Mouse (Mus musculus): ENCODE results near the gene Wfdc1. TPM values are rescaled to one million over a fixed set of nuclear protein-coding genes. Genes with fewer than 3 reads are reported as not detected.

The Wfdc1 gene
- total RNA-seq, 2 experiments from 2014 or later = 56.9 to 59.7 TPM

DNA sequence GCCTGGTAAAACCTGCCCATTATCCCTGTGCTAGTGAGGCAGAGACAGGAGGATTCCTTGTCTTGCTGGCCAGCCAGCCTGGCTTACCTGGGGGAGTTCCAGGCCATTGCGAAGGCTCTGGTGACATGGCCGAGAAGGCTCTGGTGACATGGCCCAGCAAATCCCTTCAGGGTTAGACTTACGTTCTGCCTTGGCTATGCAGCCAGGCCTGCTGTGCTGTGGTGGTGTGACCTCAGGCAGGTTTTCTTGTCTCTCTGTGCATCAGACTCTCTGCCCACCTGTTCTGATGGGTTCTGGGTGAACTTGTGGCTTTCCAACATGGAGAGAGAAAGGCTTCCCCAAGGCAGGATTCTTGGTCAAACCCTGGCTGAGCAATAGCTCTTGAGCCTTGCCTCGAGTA is 28.8 kb upstream of the Wfdc1 start:
- no peak for DNase-seq (ENCODE audit: low spot score in 2 of 2)

DNA sequence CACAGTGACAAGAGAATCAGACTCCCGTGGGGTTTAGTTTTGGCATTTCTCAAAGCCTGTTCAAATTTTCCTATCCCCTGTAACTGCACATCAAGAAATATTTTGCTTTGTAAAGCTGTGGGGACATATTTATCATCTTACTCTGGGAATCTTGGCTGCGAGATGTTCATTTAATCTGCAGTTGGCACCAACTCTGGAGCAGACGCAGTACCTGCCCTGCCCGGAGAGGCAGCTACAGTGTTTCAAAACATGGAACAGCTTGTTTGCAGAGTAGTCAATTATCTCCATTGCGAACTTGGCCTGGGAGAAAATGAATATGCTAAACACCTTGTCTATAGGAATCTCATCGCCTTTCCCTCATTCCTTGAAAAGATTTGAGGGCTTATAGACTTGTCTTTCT is 27.9 kb upstream of the Wfdc1 start:
- DNase-seq (ENCODE audit: low spot score in 2 of 2) = no peak

DNA sequence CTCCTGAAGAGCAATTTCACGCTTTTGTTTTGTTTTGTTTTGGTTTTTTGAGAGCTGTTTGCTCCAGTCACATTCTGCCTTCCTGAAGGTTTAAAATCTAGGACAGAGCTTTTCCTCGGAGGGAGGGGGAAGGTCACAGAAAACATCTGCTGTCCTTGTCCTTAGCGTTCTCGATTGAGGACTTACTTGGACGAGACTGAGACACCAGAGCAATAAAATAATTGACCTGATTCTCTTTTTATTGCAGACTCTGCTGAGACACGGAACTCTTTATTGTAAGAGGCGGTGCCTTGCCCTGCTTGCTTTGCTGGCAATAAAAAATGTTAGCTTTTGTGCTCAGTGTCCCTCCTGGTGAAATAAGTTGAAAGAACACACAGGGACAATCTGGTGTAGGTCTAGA is 26.4 kb upstream of the Wfdc1 start:
- no peak for DNase-seq (ENCODE audit: low spot score in 2 of 2)

DNA sequence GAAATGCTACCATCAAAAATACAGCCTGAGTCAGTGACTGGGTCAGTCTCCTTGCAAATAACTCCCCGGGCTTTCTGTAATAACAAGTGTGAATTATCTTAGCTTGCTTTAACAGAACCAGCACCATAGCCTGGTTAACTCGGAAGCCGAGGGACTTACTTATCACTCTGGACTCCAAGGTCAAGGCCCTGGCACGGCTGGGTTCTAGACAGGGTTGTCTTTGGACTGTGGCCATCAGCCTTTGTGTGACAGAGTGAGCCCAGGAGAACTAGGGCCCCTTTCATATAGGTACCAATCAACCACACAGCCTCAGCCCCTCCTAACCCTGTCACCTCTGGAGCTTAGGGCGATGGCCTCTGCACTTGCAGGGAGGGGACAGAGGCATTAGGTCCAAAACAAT is 25.1 kb upstream of the Wfdc1 start:
- DNase-seq (ENCODE audit: low spot score in 2 of 2) = no peak

DNA sequence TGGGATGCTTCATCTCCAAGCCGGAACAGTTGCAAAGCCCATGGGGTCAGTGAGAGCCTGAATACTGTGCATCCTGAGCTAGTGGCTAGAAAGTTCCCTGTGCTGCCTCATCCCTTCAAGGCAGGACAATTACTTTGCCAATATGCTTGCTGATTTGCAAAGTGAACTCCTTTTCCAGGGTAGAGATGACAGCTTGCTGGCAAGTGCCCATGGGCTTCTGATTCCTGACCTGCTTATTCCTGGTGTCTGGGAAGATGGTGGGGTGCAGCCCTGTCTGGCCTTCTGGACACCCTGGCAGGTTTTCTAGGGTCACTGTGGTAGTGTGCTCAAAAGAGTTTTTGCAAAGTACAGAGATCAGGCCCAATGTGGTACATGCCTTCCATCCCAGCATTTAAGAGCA is 23.2 kb upstream of the Wfdc1 start:
- no peak for DNase-seq (ENCODE audit: low spot score in 2 of 2)

DNA sequence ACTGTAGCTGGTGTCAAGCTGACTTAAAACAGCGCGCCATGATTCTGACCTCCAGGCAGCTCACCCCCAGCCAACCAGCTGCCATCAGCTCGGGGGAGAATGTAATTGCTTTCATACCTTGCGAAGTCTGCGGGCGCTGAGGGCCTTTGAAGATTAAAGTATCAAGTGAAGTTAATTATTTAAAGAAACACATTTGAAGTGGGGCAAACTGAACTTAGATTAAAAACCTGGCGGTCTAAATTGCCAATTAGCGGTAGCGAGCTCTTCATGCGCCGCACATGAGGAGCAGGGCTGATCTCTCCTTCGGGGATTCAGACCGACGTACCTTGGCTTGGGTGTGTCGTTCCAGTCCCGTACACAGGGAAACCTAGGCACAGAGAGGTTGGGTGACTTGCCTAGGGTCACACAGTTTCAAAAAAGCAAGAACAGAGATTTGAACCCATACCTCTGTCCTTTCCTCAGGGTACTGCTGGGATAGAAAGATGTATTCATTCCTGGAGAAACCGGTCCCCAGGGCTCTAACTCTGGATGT is 21.7 kb upstream of the Wfdc1 start:
- no peak for DNase-seq (ENCODE audit: low spot score in 2 of 2)

DNA sequence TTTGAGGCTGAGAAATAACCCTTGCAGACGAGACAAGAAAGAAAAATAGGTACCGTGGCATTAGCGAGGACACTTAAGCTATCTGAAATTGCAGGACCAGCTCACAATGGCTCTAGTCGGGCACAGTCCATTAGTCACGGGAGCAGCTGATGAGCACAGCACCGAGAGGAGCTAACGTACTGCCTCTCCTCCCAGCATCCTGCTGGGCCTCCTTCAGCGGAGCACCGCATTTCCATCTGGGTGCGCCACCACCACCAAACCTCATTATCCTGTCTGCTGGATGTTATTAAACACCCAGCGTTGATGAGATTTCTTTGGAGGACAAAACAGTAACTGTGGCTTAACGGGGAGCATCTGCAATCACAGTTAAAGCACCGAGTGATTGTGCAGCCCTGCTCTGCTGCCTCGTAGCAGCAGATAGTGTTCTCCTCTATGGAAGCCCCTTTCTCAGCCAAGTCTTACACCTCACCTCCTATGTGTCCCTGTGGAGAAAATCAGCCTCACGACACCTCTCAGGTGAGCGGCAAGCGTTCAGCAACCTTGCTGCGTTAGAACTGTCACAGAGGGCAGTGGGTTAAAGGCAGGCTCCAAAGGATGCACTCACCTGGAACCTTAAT is 21.1 kb upstream of the Wfdc1 start:
- no peak for DNase-seq (ENCODE audit: low spot score in 2 of 2)

DNA sequence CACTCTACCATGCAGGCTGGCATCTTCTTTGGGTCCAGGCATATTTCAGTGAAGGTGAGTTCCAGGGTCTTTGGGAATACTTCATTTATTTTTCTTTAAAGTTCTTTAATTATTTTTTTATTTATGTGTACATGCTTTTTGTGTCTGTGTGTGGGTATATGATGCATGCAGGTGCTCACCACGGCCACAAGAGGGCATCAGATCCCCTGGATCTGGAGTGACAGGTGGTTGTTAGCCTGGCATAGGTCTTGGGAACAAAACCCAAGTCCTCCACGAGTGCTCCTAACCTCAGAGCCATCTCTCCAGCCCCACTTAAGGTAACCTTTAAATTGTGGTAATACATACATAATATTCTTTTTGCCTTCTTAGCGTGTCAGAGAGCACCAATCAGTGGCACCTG is 20.0 kb upstream of the Wfdc1 start:
- DNase-seq (ENCODE audit: low spot score in 2 of 2) = no peak

DNA sequence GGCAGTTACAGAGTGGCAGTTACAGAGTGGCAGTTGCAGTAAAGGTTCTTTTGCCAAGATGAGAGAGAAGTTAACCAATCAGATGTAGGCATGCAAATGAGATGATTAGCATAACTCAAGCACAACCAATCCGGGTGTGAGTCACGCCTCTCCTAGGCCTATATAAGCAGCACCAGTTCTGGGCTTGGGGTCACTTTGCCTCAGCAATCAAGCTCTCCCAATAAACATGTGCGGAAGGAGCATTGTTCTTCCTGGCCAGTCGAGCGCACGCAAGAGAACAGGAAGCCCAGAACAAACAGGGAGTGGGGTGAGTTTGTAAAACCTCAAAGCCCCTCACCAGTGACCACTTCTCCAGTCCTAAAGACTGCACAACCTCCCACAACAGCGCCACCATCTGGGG is 19.3 kb upstream of the Wfdc1 start:
- DNase-seq (ENCODE audit: low spot score in 2 of 2) = no peak

DNA sequence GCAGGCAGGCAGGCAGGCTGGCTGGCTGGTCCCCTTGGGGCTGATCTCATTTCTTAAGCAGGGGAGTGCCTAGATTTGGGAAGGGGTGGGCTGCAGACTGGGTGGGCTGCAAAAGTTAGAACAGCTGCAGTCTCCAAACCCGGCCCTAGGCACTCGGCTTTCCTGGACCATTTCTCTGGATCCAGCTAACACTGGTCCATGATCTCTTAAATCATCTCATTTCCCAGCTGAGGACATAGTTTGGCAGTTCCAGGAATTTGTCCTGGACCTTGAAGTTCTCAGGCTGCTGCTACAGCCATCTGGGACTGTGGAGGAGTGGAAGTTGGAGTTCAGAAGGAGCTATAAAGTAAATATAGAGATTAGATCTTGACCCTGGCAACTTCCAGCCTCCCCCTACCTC is 14.8 kb upstream of the Wfdc1 start:
- no peak for DNase-seq (ENCODE audit: low spot score in 2 of 2)

DNA sequence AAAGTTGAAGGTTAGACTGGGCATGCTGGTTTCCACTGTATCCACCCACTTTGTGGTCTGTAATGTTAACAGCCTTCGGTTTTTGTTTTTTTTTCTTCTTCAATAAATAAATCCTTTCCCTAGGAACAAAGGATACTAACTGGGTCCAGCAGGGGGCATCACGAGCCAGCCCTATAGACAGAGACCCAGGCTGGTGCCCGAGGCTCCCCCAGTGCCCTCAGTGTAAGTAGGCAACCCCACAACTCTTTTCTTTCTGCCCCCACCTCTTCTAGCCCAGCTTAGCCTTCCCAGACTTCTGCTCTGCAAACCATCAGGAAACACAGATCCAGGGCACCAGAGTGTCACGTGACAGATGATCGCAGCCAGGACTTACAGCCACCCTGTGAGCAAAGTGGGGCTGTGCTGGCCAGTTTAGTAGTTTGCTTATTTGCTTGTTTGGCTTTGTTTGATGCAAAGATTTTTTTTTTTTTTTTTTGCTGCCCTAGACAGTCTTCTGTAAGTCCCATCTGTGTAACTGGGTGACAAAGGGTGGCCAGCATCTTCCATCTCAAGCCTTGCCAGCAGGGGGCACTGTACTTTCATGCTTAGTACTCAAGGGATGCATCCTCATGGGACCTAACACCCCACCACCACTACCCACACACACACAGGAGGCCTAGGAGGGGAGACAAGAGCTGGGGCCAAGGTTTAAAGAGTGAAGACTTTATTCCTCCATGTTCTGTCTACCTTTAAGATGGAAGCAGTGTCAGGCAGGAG is 9.3 kb upstream of the Wfdc1 start:
- no peak for DNase-seq (ENCODE audit: low spot score in 2 of 2)

DNA sequence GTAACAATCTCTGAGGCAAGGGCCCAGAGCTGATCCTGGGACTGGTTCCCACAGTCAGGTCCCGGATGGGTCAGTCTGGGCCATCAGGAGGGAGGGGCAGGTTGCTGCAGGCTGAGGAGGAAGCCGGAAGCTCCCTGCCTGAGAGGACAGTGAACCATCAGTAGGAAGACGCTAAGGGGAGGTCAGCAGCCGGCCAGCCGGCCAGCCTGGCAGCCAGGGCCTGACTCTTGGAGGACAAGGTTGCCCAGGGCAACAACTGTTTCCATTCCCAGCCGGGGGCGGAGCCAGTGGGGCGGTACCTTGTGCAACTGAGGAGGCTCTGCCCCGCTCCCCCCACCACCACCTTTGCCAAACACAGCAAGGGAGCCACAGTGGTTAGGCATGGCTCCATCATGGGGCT is 5.1 kb upstream of the Wfdc1 start:
- DNase-seq (ENCODE audit: low spot score in 2 of 2) = peak; percentile 57 to 72

DNA sequence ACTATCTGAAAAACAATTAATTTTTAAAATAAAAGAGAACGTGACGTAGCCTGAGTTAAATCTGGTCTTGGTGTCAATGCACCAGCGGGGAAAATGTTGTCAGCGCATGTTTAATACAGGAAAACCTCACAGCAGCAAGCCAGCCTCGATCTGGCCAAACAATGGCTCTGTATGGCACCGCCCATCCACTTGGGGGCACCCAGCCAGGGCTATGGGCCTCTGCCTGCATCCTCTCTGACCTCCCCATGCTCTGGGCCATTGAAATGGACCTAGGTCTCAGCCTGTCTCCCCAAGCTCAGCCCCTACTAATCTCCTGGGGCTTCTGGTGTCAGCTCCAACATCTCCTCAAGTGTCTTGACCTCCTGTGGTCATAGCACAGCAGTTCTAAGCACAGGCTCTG is 4.3 kb upstream of the Wfdc1 start:
- no peak for DNase-seq (ENCODE audit: low spot score in 2 of 2)

DNA sequence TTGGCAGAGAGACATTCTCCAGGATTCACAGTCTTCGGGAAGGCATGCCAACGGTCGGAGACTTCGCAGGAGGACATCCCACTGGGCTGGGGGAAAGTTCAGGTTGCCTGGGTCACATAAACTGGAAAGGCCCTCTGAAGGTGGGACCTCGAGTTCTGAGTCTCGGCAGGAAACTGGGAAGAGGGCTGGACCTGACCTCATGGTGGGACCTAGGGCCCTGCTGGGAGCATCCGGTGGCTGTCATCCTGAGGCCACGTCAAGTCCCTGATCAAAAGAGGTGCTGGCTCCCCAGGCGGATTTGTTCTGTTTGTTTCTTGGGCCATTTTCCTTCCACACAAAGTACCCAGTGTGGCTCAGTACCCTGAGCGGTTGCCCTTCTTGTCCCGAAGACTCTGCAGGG is 2.7 kb upstream of the Wfdc1 start:
- no peak for DNase-seq (ENCODE audit: low spot score in 2 of 2)

DNA sequence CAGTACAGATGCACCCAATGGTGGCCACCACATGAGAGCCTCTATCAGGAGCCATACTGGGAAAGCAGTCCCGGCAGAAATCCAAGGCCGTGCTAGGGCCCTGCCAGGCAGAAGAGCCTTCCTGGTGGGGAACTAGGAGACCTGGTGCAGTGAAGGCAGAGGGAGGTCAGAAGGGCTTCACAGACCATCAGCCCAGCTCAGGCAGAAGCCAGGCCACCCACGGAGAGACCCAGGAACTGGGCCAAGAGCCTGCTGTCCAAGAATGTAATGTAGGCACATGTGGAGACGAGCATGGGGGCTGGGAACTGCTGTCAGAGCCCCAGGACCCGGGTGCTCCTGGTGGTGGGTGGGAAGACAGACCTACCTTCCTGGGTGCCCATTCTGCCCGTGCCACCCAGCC is 895 bp upstream of the Wfdc1 start:
- peak; percentile 33 to 67 for DNase-seq (ENCODE audit: low spot score in 2 of 2)

DNA sequence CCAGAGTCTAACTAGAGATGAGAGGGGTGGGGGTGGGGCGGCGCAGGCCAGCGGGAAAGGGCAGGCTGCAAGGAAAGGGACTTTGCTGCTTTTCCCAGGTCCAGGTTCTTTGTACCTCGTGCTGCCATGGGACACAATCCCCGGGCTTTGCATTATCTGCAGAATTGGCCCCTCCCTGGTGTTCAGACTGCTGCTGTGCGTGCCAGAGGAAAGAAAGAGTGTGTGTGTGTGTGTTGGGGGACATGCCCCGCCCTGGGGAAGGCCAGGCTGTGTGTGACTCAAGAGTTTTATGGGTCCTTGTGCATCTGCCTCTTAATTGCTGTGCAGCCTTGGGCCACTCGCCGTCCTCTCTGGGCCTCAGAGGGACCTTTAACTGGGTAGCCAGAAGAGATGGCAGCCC is 2.3 kb downstream of the Wfdc1 start:
- DNase-seq (ENCODE audit: low spot score in 2 of 2) = no peak

DNA sequence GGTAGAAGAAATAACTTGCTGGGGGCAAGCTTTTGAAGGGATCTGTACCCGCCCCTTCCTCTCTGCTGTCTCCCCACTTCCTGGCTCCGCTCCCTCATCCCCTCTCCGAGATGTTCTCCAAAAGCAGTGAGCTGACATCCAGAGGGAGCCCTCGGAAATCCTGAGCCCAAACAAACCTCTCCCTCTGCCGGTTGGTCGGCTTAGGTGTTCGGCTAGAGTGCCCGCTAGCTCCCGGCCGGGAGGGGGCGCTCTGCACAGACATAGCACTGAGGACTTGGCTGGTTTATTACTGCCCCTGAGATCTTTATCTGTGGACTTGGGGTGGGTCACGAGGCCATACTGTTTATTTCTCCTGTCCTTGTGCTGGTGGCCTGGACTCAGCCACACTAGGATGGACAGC is 3.1 kb downstream of the Wfdc1 start:
- DNase-seq (ENCODE audit: low spot score in 2 of 2) = no peak

DNA sequence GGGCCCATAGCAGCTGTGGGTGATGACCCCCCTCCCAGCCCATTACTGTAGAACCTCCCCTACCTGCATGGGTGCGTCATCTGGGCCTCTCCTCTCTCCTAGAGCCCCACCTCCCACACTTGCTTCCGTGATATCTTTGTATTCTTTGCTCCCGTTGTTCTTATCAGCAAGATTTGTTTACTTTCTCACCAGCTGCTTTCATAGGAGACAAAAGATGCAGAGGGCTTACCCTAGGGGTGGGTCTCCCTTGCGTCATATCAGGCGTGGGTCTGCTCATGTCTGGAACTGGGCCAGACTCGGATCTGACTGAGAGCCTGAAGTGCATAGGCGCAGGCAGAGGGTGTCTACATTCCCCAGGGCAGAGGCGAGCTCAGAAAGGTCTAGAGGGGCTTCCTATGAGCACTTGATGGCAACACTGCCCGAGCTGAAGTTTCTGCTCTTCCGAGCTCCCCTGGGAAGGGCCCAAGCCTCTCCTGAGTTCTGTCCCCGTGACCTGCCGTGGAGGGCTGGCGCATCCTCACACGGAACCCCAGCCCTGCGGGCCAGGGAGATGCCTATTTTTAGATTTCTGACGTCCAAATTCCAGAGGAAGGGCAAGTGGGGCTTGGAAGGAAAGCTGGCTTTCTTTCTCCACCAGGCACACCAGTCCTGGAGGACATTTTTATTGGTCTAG is 4.4 kb downstream of the Wfdc1 start:
- DNase-seq (ENCODE audit: low spot score in 2 of 2) = no peak

DNA sequence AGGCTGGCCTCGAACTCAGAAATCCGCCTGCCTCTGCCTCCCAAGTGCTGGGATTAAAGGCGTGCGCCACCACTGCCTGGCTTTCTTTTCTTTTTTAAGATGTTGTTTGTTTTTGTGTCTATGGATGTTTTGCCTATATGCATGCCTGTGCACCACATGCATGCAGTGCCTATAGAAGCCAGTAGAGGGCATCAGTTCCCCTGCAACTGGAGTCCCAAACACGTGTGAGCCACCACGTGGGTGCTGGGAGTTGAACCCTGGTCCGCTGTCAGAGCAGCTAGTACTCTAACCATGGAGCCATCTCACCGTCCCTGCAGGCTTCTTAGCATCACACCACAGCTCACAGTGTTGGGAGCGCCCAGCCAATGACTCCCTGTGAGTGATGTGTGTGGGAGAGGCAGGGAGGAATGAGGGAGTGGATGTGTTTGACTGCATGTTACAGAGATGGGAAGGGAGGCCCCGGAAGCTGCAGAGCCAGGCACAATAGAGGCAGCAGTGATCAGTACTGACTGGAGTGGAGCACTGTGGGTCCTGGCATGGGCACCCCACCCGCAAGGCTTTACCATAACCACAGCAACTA is 7.9 kb downstream of the Wfdc1 start:
- no peak for DNase-seq (ENCODE audit: low spot score in 2 of 2)

DNA sequence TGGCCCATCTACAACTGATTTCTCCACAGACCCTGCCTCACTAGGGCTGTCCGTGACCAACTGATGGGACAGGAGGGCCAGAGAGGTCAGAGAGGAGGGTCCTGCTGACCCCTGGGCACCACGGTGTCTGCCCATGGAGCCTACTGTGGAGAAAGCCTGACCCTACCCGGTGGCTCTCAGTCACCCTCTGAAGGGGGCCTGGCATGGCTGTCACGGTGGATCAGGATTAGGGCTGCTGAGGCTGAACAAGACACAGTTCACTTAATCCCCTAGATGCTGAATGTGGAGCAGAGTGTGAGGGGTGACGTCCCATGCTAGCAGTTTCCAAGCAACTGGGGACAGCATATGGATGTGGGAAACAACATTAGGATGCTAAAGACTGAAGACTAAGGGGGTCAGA is 9.3 kb downstream of the Wfdc1 start:
- peak in 1 of 2 experiments; percentile 9 for DNase-seq (ENCODE audit: low spot score in 2 of 2)

DNA sequence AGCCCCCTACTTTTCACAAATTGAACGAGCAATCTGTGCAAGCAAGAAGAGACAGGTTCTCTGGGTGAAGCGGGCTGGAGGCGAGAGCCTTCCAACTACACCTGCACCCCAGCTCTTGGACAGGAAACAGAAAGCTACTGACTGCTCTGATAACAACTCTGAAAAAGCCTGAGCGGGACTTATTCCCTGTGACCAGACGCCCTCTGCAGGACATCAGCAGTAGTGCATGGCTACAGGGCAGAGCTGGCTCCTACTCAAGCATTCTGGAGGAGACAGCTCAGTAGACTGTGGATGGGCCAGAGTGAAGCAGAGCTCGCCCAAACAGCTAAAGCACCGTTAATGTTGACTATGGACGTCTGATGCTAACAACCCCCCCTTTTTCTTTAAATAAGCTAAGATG is 10.2 kb downstream of the Wfdc1 start:
- peak; percentile 80 to 86 for DNase-seq (ENCODE audit: low spot score in 2 of 2)

Data from gastrocnemius, postnatal 4 days (tissue).